Mouse (Mus musculus): ENCODE data around the gene Tmub1.

DNA sequence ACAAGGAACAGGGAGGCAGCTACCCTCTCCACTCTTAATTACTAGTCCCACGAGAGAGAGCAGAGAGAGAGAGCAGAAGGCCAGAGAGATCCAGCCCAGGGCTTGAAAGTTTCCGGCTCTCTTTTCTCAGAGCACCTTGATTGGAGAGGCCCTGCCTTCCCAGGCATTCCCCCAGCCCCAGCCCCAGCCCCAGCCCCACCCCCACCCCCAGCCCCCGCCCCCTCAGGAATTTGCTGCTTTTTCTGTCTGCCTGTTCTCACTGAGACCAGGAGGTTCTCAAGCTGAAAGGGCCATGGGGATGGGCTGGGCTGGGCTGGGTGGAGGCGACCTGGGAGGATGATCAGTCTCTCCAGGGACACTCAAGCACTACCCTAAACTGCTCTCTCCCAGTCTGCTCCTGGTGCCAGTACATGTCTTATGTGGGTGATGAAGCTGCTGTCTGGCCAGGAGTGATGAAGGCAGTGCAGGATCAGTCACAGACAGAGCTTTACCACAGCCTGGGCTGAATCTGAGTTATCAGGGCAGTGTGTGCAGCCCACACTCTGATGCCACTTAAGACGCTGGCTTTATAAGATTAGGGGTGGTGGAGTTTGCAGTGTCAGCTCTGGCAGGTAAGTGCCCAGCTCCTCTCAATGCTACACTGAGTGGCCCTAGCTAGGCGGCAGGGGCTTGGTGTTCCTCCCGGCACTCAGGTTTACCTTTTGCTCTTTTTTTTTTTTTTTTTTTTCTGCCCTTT lies 25.4 kb upstream of the Tmub1 start:
- TF ChIP-seq GATA1 (IDR thresholded peaks at IDR 0.05; ENCODE audit: low read length), result no peak
- TF ChIP-seq TAL1 (IDR thresholded peaks at IDR 0.05; ENCODE audit: low read length), result no peak
